21 mouse cellular contexts compared by ENCODE assay signal in the genomic region with DNA sequence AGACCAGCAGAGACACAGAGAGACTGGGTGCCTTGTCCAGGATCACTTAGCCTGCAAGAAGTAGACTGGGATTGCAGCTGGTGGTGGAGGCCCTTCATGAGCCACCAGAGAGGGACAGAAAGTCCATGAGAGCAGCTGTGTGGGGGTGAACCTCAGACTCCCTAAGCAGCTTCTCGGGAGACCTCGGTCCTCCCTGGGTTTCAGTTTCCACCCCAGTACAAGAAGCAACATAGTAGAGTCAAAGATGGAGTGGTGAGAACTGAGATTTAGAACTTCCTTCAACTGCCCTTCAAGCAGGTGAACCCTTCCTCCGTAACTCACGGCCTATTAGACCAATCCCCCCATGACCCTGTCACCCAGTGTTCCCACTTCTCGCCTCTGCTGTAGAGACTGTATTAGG. TPM values are rescaled to one million over a fixed set of nuclear protein-coding genes. Genes with fewer than 3 reads are reported as not detected.
DNase-seq lines count a peak whose midpoint lies in the region; TF ChIP-seq lines count a peak whose summit lies in the region.
"Had no signal": no experiment of that assay in that cellular context is flagged by ENCODE, and none has a peak within 500 bp of the region (broad histone marks: within the 10 kb centered on the region; RNA-seq: fewer than 3 reads in every experiment).

No protein-coding gene starts in this region.

- peaks cover 94 to 99% of the 10 kb centered on the region in 2 experiments for H3K36me3 ChIP-seq in CH12.LX (replicated peaks in 1 of 2; ENCODE audit: control insufficient read depth in 1 of 2, insufficient read depth in 1 of 2, low read length in 1 of 2)

- no peak for TF ChIP-seq CTCF in CH12.LX (conservative IDR thresholded peaks at IDR 0.05 in 1 of 2, IDR thresholded peaks at IDR 0.05 in 1 of 2; ENCODE audit: low read depth in 2 of 2, low read length in 2 of 2)

- in situ Hi-C loops in CH12.LX (cut with MboI; ENCODE audit: low pct_ligation_motif_present, low pct_unique_long_range_greater_than_20kb, low sequenced_read_pairs) = no loop called here

- intact Hi-C loops in left cerebral cortex, postnatal 14 days (cut with DNase I) = no loop called here

- dilution Hi-C loops in CH12.LX (cut with MboI; ENCODE audit: extremely low pct_ligation_motif_present, extremely low pct_unique_long_range_greater_than_20kb, low sequenced_read_pairs) = no loop called here

- peak overlapping the region; percentile 92 for H3K27ac ChIP-seq in CH12.LX (ENCODE audit: insufficient read depth, low read depth)

- H3K9me3 ChIP-seq in CH12.LX (replicated peaks; ENCODE audit: low read length) = no peaks in the 10 kb centered on the region
- H3K9me3 ChIP-seq: G1E had no signal

- 0 out of 2 replicates have a peak overlapping the region, but pooled peaks have one; percentile 17 for H3K4me2 ChIP-seq in CH12.LX (ENCODE audit: insufficient read depth, low read depth, poor library complexity, severe bottlenecking)

- no peak for DNase-seq in CH12.LX (ENCODE audit: extremely low read depth)
- DNase-seq in left cerebral cortex, postnatal 14 days (ENCODE audit: low spot score in 2 of 2) = no peak
- DNase-seq: adrenal gland, adult 2 months; adrenal gland, adult 8-10 months; adrenal gland, postnatal 10 days; adrenal gland, postnatal 14 days; adrenal gland, postnatal 25 days; adrenal gland, postnatal 36 days; B cell, adult 2 months; cerebellum, adult 11 months; cerebellum, adult 11-12 months; cerebellum, adult 18-20 months; cerebellum, adult 2 months; cerebellum, adult 8-10 months had no signal

- H3K27me3 ChIP-seq in CH12.LX (replicated peaks) = no peaks in the 10 kb centered on the region
- H3K27me3 ChIP-seq: Patski had no signal

- peaks cover 83% of the 10 kb centered on the region for H3K79me2 ChIP-seq in CH12.LX (replicated peaks; ENCODE audit: control insufficient read depth, extremely low read depth, insufficient read depth, poor library complexity, severe bottlenecking)

- peak overlapping the region; percentile 11; the same call in 1 of the 2 replicates for H3K9ac ChIP-seq in CH12.LX (ENCODE audit: insufficient read depth, low read depth)

- TF ChIP-seq RAD21 in CH12.LX (IDR thresholded peaks at IDR 0.05; ENCODE audit: low read depth, low read length) = no peak; the same call in 1 of the 2 replicates

- H3K4me3 ChIP-seq in CH12.LX (replicated peaks in 1 of 3; ENCODE audit: low read depth in 2 of 3, low read length in 2 of 3, poor library complexity in 1 of 3) = no peak overlapping the region

- TF ChIP-seq POLR2A in CH12.LX (IDR thresholded peaks at IDR 0.05; ENCODE audit: low read depth, low read length) = peak; percentile 20; the same call in 1 of the 2 replicates

- peak; percentile 42; the same call in 1 of the 2 replicates for TF ChIP-seq EP300 in CH12.LX (IDR thresholded peaks at IDR 0.05; ENCODE audit: low read length)

- peaks cover 62 to 91% of the 10 kb centered on the region in 2 experiments for H3K4me1 ChIP-seq in CH12.LX (ENCODE audit: control insufficient read depth in 1 of 2, insufficient read depth in 2 of 2)

TF ChIP-seq in CH12.LX, 34 proteins besides CTCF, POLR2A, EP300 and RAD21:
- TF ChIP-seq MXI1 (IDR thresholded peaks at IDR 0.05; ENCODE audit: low read depth, low read length) (0 out of 2 replicates have a peak, but pooled peaks have one; percentile 11), HCFC1 (IDR thresholded peaks at IDR 0.05; ENCODE audit: low read depth, low read length) (no peak), USF2 (conservative IDR thresholded peaks at IDR 0.05; ENCODE audit: low read depth, low read length) (no peak), NELFE (IDR thresholded peaks at IDR 0.05; ENCODE audit: low read depth, low read length) (no peak), MAFK (IDR thresholded peaks at IDR 0.05; ENCODE audit: insufficient replicate concordance, low read length) (no peak), CHD2 (IDR thresholded peaks at IDR 0.05; ENCODE audit: low read length) (0 out of 2 replicates have a peak, but pooled peaks have one; percentile 36), E2F4 (IDR thresholded peaks at IDR 0.05; ENCODE audit: insufficient replicate concordance, low read depth, low read length) (no peak), SIN3A (IDR thresholded peaks at IDR 0.05; ENCODE audit: low read length) (peak; percentile 18; the same call in 1 of the 2 replicates), KAT2A (IDR thresholded peaks at IDR 0.05; ENCODE audit: insufficient replicate concordance, low read length) (no peak), MAZ (IDR thresholded peaks at IDR 0.05; ENCODE audit: low read depth, low read length) (0 out of 2 replicates have a peak, but pooled peaks have one; percentile 46), ELF1 (IDR thresholded peaks at IDR 0.05; ENCODE audit: low read depth, low read length) (no peak), TBP (conservative IDR thresholded peaks at IDR 0.05; ENCODE audit: low read depth, low read length) (no peak), UBTF (IDR thresholded peaks at IDR 0.05; ENCODE audit: low read depth, low read length) (no peak), MYC (IDR thresholded peaks at IDR 0.05; ENCODE audit: low read depth, low read length) (0 out of 2 replicates have a peak, but pooled peaks have one; percentile 18), JUN (IDR thresholded peaks at IDR 0.05; ENCODE audit: insufficient read depth, low read depth, low read length) (no peak), MAX (IDR thresholded peaks at IDR 0.05; ENCODE audit: low read length) (no peak), USF1 (IDR thresholded peaks at IDR 0.05; ENCODE audit: low read depth, low read length) (no peak), ZMIZ1 (IDR thresholded peaks at IDR 0.05; ENCODE audit: low read depth, low read length) (no peak), IRF4 (IDR thresholded peaks at IDR 0.05; ENCODE audit: low read depth, low read length) (0 out of 2 replicates have a peak, but pooled peaks have one; percentile 55), GABPA (IDR thresholded peaks at IDR 0.05; ENCODE audit: insufficient replicate concordance, low read depth, low read length) (no peak), CHD1 (IDR thresholded peaks at IDR 0.05; ENCODE audit: low read depth, low read length) (no peak), PAX5 (IDR thresholded peaks at IDR 0.05; ENCODE audit: low read length) (no peak), NRF1 (IDR thresholded peaks at IDR 0.05; ENCODE audit: low read depth, low read length) (no peak), ETS1 (conservative IDR thresholded peaks at IDR 0.05; ENCODE audit: low read depth, low read length) (peak; percentile 44), MEF2A (IDR thresholded peaks at IDR 0.05; ENCODE audit: borderline replicate concordance, low read depth, low read length) (no peak), JUND (conservative IDR thresholded peaks at IDR 0.05; ENCODE audit: low read depth, low read length) (no peak), ZKSCAN1 (IDR thresholded peaks at IDR 0.05; ENCODE audit: borderline replicate concordance, low read depth, low read length) (no peak), ZC3H11A (IDR thresholded peaks at IDR 0.05; ENCODE audit: low read depth, low read length) (no peak), SMC3 (IDR thresholded peaks at IDR 0.05; ENCODE audit: low read depth, low read length) (no peak; the same call in 1 of the 2 replicates), BHLHE40 (IDR thresholded peaks at IDR 0.05; ENCODE audit: low read depth, low read length) (no peak), TCF12 (IDR thresholded peaks at IDR 0.05; ENCODE audit: low read depth, low read length) (peak; percentile 52), RCOR1 (conservative IDR thresholded peaks at IDR 0.05; ENCODE audit: low read depth, low read length) (no peak), POLR2AphosphoS2 (IDR thresholded peaks at IDR 0.05; ENCODE audit: low read depth, low read length) (no peak), ZNF384 (IDR thresholded peaks at IDR 0.05; ENCODE audit: low read depth, low read length) (no peak)

RNA-seq across cellular contexts. Expression of gene Grap, which starts 9.1 kb away (rescaled TPM):
- total RNA-seq in CH12.LX (2012; rRNA removed) = 379 and 412 TPM in 2 replicates
- 264 and 274 TPM in 2 replicates for total RNA-seq in CH12.LX (2014; rRNA removed)
- polyA plus RNA-seq in CH12.LX (2012; ENCODE audit: insufficient read length, low read depth) = 280 and 294 TPM in 2 replicates
- total RNA-seq in left cerebral cortex, postnatal 14 days (2021) = 1 to 10 TPM; 6.7 to 9.2 TPM

RNA-seq across cellular contexts. Expression of gene Fam83g, which starts 21.7 kb away (rescaled TPM):
- total RNA-seq in CH12.LX (2012; rRNA removed) (50.4 and 63.7 TPM in 2 replicates), CH12.LX (2014; rRNA removed) (17.2 and 19.2 TPM in 2 replicates)
- 17.8 and 19.1 TPM in 2 replicates for polyA plus RNA-seq in CH12.LX (2012; ENCODE audit: insufficient read length, low read depth)
- under 1 TPM in 1 of 2 experiments, not detected in 1; 0.09 TPM for total RNA-seq in left cerebral cortex, postnatal 14 days (2021)
- polyA plus RNA-seq: C2C12, G1E, Patski had no signal

RNA-seq across cellular contexts. Expression of gene Slc5a10, which starts 58.4 kb away (rescaled TPM):
- 0.55 and 1.4 TPM in 2 replicates for total RNA-seq in CH12.LX (2012; rRNA removed)
- 0.61 and 0.70 TPM in 2 replicates for total RNA-seq in CH12.LX (2014; rRNA removed)
- 1.3 and 1.6 TPM in 2 replicates for polyA plus RNA-seq in CH12.LX (2012; ENCODE audit: insufficient read length, low read depth)
- under 1 TPM; 0.18 to 0.27 TPM for total RNA-seq in left cerebral cortex, postnatal 14 days (2021)
- total RNA-seq: adrenal gland, adult 18-20 months; adrenal gland, postnatal 14 days; adrenal gland, postnatal 25 days; G1E; MEL had no signal
- polyA plus RNA-seq: activated CD4-positive, CD25-positive, alpha-beta regulatory T cell, adult 4 months; C2C12; CD4-positive, CD25-positive, alpha-beta regulatory T cell, adult 4 months; G1E; Patski had no signal

Comparison
In these comparisons a context has a peak if more than half of its experiments do, and no peak if none do; other contexts are left out.
1. RNA of gene Grap, which starts 9.1 kb away (total RNA-seq): 264 to 412 TPM in CH12.LX; 6.7 to 9.2 TPM in left cerebral cortex, postnatal 14 days; every median in the first group is over 10 times any median in the second.
2. RNA of gene Fam83g, which starts 21.7 kb away (total RNA-seq): 17.2 to 63.7 TPM in CH12.LX; 0.09 TPM in left cerebral cortex, postnatal 14 days; every median in the first group is over 10 times any median in the second.